Mouse (Mus musculus) c-Kit-positive CD71-positive TER-119-positive erythroid progenitor cells, embryonic 14.5 days (primary cell): ENCODE data around the gene Med7.
"Not testable (repeated sequence)": the region's sequence is repeated elsewhere in the genome, so short reads cannot be mapped to it uniquely, and the experiment has no call there.

Experiments
- DNase-seq: peaks from one replicate; pipeline ENCODE4 v3.0.0-alpha.2; 2013; ENCODE audit warnings: low spot score

Med7 gene

GRCm38 (mm10) chr11:46436760-46437458, at the start of gene Med7:
Med7 (plus strand) TSS chr11:46436925.
- peak; percentile 98 for DNase-seq

DNA sequence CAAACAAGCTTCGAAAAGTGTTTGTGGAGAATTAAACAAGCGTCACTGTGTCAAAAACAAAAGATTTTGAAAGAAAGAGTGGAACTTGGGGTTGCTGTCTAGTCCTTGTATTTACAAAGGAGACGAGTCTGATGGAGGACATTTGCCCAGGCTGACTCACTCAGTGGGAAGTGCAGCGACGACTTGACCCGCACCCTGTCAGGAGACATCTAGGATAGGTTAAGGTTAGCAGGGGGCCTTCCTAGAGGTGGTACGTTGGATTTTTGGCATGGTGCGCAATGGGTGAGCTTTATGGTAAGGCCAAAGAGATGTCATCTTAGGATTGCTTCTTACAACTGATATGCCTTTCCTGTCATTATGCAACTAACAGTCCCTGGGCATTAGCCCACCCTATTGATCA, 49.7 kb upstream of the Med7 start:
- DNase-seq = no peak

DNA sequence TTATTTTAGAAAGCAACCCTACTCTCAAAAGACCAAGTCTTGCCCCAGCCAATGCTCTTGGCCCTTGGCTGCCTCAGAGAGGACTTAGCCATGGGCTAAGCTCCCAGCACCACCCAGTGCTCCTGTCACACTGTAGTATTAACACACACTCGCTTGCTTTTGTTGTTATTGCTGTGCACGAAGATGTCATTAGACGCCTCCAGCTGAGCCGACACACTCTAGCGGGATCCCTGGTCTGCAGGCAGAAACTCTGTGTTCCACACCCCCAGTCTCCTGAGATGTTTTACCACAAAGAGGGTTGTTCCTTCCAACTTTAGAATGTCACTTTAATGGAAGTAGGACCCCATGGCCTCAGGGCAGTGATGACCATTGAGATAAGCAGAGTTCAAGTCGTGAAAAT, 48.3 kb upstream of the Med7 start:
- DNase-seq = no peak

GRCm38 (mm10) chr11:46389336-46390117, 47.2 kb upstream of the Med7 start, which contains the start of gene Itk:
Itk (minus strand) TSS chr11:46389515.
- DNase-seq = no peak

DNA sequence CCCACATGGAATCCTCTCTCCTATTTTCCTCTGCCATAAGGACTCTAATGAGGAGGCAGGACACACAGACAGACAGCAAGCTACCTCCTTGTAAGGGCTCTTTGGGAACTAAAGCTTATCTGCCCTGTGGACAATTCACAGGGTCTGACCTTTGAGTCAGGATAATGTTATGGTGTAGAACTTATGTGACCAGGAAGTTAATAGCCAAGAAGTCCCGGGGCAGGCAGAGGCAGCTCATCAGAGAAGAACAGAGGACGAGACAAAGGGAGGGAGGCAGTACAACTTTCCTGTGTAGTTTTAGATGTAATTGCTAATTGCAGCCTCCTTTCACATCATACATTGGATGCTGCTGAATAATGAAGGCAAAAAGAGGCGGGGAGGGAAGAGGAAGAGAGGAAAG, 46.1 kb upstream of the Med7 start:
- no peak for DNase-seq

DNA sequence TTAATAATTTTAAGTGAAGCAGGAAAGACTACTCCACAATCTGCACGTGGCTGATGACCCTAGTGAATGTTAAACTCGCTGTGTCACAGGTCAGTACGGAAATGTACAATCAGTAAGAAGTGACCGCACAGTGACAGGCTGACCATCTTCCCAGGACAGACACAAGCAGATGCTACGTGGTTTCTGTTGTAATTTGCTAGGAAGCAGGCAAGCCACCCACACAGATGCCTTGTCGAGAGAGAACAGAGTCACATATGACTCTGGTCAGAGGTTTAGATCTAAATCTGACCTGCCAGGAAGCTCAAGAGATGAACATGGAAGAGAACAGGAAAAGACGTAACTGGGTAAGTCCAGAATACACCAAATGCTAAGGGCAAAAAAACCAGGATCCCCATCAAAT, 43.8 kb upstream of the Med7 start:
- DNase-seq = no peak

DNA sequence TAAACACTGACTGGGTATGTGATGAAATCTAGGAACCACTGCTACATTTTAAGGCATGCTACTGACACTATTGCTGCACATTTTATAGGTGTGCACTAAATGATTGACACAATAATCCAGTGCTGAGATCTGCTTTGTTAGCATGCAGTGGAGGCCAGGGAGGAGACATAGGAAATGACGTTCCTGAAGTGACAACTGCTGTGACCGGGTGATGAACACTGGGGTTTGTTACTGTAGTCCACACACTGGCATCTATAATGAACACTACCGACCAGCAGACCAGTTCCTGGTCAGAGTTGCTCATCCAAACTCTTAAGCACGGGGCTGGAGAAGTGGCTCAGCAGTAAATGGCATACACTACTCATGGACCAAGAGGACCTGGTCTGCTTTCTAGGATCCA, 43.3 kb upstream of the Med7 start:
- no peak for DNase-seq

DNA sequence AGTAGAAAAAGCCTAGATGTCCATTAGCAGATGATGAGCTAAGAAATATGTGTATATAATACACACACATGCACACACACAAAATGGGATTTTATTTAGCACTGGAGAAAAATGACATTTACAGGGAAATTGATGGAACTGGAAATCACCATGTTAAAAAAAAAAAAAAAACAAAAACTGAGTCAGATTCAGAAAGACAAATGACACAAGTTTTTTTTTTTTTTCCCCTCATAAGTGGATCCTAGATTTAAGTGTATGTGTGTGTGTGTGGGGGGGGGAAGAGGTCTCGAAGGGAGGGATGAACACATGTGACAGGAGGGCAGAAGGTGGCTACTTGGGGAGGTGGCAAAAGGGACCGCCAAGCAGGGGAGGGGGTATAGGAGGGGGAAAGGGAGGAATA, 41.6 kb upstream of the Med7 start:
- DNase-seq = no peak

DNA sequence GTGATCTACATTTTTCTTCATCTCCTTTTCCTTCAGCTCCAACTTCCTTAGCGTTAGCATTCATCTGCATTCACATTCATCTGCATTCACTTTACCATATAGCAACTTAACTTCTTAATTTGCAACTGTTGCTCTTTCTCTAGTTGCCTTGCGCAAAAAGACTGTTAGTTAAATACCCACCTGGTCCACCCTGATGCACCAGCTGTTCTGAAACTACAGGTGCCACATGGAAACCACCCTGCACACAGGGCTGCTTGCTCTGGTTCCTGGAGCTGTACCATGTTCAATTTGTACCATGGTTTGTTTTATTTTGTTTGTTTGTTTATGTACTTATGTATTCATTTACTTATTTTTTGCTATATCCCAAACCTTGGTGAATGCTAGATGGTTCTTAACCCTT, 41.0 kb upstream of the Med7 start:
- no peak for DNase-seq

DNA sequence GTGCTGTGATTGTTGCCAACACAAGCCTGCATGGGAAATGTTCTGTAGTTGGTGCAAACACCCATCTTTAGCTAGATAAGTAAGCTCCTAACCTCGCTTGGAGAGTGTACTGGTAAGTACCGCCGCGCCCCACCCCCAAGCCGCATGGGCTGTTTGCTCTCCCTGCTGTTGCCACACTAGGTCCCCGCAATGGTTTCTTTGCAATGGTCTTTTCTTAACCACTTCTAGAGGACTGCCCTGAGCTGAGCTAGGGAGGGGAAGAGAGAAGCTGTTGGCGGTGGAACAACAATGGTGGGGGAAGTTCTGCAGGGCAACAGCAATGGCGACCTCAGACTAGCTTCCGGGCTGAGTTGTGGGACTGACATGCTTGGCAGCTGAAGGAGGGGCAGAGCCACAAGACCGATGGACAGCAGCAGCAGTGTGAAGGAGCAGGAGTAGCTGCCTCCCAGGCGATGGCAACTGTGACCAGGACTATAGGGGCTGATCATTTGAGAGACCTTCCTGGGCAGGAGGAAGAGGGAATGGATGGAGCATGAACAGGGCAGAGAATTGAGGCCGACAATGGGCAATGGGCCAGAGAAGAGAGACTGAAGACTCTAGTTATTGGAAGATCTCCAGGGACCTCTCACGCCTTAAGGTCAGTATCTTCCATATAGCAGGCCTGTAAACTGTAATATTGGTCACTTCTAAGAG, 40.4 kb upstream of the Med7 start, which contains the start of gene Fam71b:
Fam71b (plus strand) TSS at position 393 of the 693 bp plus-strand sequence.
- no peak for DNase-seq

DNA sequence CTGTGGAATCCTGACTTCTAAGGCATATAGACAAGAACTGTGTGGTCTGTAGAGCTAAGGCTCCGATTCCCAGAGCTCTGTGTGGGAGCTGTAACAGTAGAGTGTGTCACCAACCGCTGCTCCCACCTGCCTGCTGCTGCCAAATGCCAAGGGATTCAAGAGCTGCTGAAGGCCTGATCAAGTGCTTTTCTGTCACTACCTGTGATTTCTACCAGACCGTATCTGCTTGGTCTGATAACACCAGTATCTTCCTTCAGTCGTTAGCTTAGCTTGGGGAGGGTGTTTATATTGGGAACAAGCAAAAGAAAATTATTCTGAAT, 39.9 kb upstream of the Med7 start:
- no peak for DNase-seq

- DNase-seq = no peak
Observed at GRCm38 (mm10) chr11:46397900-46398299, 38.8 kb upstream of the Med7 start.

DNA sequence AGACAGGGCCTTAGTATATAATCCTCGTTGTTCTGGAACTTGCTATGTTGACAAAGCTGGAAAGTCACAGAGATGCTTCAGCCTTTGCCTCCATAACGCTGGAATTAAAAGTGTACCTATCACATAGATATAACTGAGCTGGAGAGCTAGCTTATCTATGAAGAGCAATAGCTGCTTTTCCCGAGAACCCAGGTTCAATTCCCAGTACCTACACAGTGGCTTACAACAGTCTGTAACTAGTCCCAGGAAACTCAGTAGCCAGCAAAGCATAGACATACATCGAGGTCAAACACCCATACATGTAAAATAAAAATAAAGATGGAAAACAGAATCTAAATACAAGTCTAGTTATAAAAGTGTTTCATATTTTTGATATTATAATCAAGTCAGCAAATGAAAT, 38.3 kb upstream of the Med7 start:
- DNase-seq = peak; percentile 30

GRCm38 (mm10) chr11:46398933-46399383, 37.8 kb upstream of the Med7 start:
- DNase-seq = no peak

- no peak for DNase-seq
Observed at GRCm38 (mm10) chr11:46401555-46401954, 35.2 kb upstream of the Med7 start.

- no peak for DNase-seq
Observed at GRCm38 (mm10) chr11:46404986-46405385, 31.7 kb upstream of the Med7 start.

- no peak for DNase-seq
Observed at GRCm38 (mm10) chr11:46406721-46407120, 30.0 kb upstream of the Med7 start.

- DNase-seq = no peak
Observed at GRCm38 (mm10) chr11:46410018-46410563, 26.6 kb upstream of the Med7 start.

- DNase-seq = no peak
Observed at GRCm38 (mm10) chr11:46418438-46418837, 18.3 kb upstream of the Med7 start.

GRCm38 (mm10) chr11:46418860-46419259, 17.9 kb upstream of the Med7 start:
- DNase-seq = no peak

GRCm38 (mm10) chr11:46421086-46421888, 15.4 kb upstream of the Med7 start:
- DNase-seq = no peak

DNA sequence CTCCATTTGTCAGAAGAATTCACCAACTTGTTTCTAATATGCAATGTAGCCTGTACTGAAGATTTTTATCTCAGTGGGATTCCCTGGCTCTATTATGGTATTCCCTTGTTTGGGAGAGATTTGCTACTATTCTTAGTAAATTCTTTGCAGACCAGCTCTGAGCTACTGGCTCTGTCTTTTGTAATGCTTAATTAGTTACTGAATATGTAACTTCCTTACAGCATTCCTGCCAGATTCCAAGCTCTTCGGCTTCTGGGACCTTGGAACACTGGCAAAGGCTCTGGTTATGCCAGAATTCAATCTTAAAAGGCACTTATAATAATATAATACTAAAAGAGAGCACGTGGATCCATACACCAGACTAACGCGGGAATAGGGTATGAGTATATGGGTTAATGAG, 8.6 kb upstream of the Med7 start:
- DNase-seq = not testable (repeated sequence)
